Mouse (Mus musculus) megakaryocyte-erythroid progenitor cell, adult 5-6 weeks (primary cell): ENCODE measurements at regions not wholly inside any gene's neighbourhood (a gene's known extent, or its start where the extent isn't known, plus 50 kb on each side); places are given as distances from the start of the nearest gene placed in this dataset.

Experiments
- ATAC-seq: replicated peaks from 2 replicates; pipeline ENCODE4 v1.8.0; 2016; ENCODE audit warnings: mild to moderate bottlenecking, inconsistent platforms; ENCODE audit not compliant: severe bottlenecking, poor library complexity, low FRiP score, low TSS enrichment

GRCm38 (mm10) chr9:61032448-61033433 lies 238.4 kb downstream of the Uaca start:
- no peak for ATAC-seq

- ATAC-seq: no peak
Observed at GRCm38 (mm10) chr9:61033593-61033992, 239.3 kb downstream of the Uaca start.

GRCm38 (mm10) chr9:61042063-61042462 lies 247.7 kb downstream of the Uaca start:
- ATAC-seq: no peak

GRCm38 (mm10) chr9:61044983-61045382 lies 250.6 kb downstream of the Uaca start:
- ATAC-seq: no peak

- ATAC-seq: no peak
Observed at GRCm38 (mm10) chr9:61046517-61046916, 252.2 kb downstream of the Uaca start.

- no peak for ATAC-seq
Observed at GRCm38 (mm10) chr9:61047289-61047688, 252.9 kb downstream of the Uaca start.

- ATAC-seq: no peak
Observed at GRCm38 (mm10) chr9:61048576-61048975, 254.2 kb downstream of the Uaca start.

- ATAC-seq: no peak
Observed at GRCm38 (mm10) chr9:61052621-61053020, 258.3 kb downstream of the Uaca start.

- peak; percentile 53 for ATAC-seq
Observed at GRCm38 (mm10) chr9:61054427-61054826, 260.1 kb downstream of the Uaca start.

- no peak for ATAC-seq
Observed at GRCm38 (mm10) chr9:61055392-61055791, 261.1 kb downstream of the Uaca start.

GRCm38 (mm10) chr9:61055928-61056730 lies 261.8 kb downstream of the Uaca start:
- peak; percentile 15; the same call in 1 of the 2 replicates for ATAC-seq

GRCm38 (mm10) chr9:61056731-61057270 lies 262.5 kb downstream of the Uaca start:
- peak; percentile 87 for ATAC-seq

- no peak for ATAC-seq
Observed at GRCm38 (mm10) chr9:61059225-61059624, 264.9 kb downstream of the Uaca start.

GRCm38 (mm10) chr9:61060958-61061357 lies 266.6 kb downstream of the Uaca start:
- no peak for ATAC-seq

- no peak for ATAC-seq
Observed at GRCm38 (mm10) chr9:61064714-61065305, 270.5 kb downstream of the Uaca start.

- ATAC-seq: no peak
Observed at GRCm38 (mm10) chr9:61069553-61070314, 275.4 kb downstream of the Uaca start.

GRCm38 (mm10) chr9:61070315-61070707 lies 276.0 kb downstream of the Uaca start:
- ATAC-seq: no peak

- no peak for ATAC-seq
Observed at GRCm38 (mm10) chr9:61070861-61071260, 276.5 kb downstream of the Uaca start.

GRCm38 (mm10) chr9:61073482-61073881 lies 279.1 kb downstream of the Uaca start:
- ATAC-seq: no peak
